Mouse (Mus musculus): ENCODE measurements around the gene Dnajb6. TPM values are rescaled to one million over a fixed set of nuclear protein-coding genes. Genes with fewer than 3 reads are reported as not detected.
"Not testable (repeated sequence)": the region's sequence is repeated elsewhere in the genome, so short reads cannot be mapped to it uniquely, and the experiment has no call there.

Gene Dnajb6
- polyA plus RNA-seq, 1 experiment from 2014 or later: 177 TPM

DNA sequence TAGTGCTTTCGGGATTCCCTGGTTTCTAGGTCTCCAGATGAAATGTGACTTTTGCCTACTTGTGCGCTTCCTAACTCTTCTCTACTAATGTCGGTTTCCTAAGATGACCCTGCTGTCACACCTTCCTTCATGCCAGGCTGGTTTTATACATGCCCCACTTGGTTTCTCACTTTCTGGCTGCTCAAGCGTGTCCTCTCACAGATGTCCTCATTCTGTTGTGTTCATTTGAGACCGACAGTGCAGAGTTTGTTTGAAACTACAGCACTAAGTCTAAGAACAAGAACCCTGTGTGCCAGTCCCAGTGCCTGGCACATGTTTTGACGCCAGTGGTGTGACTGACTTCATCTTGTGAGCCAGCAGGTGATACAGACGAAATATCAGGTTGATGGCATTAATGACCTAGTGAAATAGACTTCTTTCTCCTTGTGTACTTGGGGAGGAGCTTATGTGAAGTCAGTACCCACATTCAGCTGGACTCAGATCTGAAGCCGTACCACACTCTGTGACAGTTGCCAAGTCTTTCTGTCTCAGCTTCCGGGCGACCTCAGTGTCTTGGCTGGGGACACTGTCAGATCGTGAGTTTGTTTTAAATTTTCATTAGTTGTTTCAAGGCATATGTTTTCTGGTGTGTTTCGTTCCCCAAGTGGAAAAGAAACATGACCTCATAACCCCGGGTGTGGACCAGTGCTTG is 38.1 kb downstream of the Dnajb6 start:
- Histone ChIP-seq H3K27me3 (ENCODE audit: low read depth, poor library complexity, severe bottlenecking) (no peaks in the 10 kb centered on the region), H3K4me3 (no peak overlapping the region), H3K36me3 (peaks cover 92% of the 10 kb centered on the region), H3K4me1 (no peaks in the 10 kb centered on the region), H3K27ac (no peak overlapping the region), H3K9me3 (replicated peaks) (no peaks in the 10 kb centered on the region)
- WGBS: 92% methylated on average over 13 of the region's 13 CpGs
- DNase-seq (ENCODE audit: low spot score): no peak

DNA sequence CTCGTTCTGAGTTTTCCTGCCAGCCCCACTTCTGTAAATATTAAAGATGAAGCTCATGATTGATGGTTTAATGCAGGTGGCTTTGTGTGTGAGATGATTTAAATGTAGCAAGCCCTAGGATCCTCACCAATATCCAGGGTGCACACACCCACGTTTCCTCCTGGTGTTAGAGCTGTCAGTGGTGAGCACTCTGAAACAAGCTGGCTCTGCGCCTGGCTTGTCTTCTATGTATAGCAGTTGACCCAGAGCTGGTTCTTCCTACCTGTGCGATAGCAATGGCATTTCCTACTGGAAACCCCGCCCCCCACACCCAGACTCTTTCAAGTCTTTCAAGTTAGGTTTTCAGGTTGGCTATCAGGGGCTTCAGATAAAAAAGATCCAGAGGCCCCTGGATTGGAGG is 39.9 kb downstream of the Dnajb6 start:
- no peaks in the 10 kb centered on the region for H3K27me3 ChIP-seq (ENCODE audit: low read depth, poor library complexity, severe bottlenecking)
- no peak for DNase-seq (ENCODE audit: low spot score)
- WGBS: 93% methylated on average over 5 of the region's 5 CpGs
- H3K4me3 ChIP-seq: no peak overlapping the region
- no peaks in the 10 kb centered on the region for H3K4me1 ChIP-seq
- H3K27ac ChIP-seq: no peak overlapping the region
- no peaks in the 10 kb centered on the region for H3K9me3 ChIP-seq (replicated peaks)
- peaks cover 93% of the 10 kb centered on the region for H3K36me3 ChIP-seq

DNA sequence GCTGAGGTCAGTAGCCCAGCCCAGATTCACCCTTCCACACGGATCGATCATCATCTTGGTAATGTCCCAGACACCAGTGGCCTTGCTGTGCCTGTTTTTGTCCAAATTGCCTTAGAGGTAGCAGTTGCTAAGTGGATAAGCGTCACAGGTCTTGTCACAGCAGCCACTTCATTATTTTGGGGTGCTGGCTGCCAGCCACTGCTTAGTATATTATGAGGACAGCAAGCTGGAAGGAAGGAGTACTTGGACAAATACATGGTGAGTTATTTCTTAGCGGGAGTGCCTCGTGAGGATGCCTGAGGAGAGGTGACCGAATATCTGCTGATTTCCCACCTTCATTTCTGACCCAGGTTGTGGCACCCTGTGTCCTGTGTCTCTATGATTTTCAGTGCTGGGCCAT is 42.5 kb downstream of the Dnajb6 start:
- no peak for DNase-seq (ENCODE audit: low spot score)
- no peak overlapping the region for H3K27ac ChIP-seq
- H3K9me3 ChIP-seq (replicated peaks): no peaks in the 10 kb centered on the region
- no peaks in the 10 kb centered on the region for H3K27me3 ChIP-seq (ENCODE audit: low read depth, poor library complexity, severe bottlenecking)
- H3K4me1 ChIP-seq: no peaks in the 10 kb centered on the region
- H3K4me3 ChIP-seq: no peak overlapping the region
- peaks cover 92% of the 10 kb centered on the region for H3K36me3 ChIP-seq
- WGBS: 95% methylated on average over 6 of the region's 6 CpGs

DNA sequence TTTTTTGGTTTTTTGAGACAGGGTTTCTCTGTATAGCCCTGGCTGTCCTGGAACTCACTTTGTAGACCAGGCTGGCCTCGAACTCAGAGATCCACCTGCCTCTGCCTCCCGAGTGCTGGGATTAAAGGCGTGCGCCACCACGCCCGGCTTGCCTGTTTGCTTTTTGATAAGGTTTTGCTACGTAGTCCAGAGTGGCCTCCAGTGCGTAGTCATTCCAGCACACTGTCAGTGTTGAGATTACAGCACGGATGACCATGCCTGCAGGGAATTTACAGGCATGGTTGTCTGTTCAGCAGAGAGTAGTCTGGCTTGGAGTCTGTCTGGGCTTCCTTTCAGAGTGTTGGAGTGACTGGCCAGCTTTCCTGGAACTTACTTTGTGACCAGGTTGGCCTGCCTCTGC is 44.2 kb downstream of the Dnajb6 start:
- not testable (repeated sequence) for H3K27me3 ChIP-seq (ENCODE audit: low read depth, poor library complexity, severe bottlenecking); H3K4me1 ChIP-seq; DNase-seq (ENCODE audit: low spot score); H3K9me3 ChIP-seq (replicated peaks); H3K4me3 ChIP-seq; H3K27ac ChIP-seq
- peaks cover 86% of the 10 kb centered on the region for H3K36me3 ChIP-seq
- WGBS: 94% methylated on average over 9 of the region's 9 CpGs

DNA sequence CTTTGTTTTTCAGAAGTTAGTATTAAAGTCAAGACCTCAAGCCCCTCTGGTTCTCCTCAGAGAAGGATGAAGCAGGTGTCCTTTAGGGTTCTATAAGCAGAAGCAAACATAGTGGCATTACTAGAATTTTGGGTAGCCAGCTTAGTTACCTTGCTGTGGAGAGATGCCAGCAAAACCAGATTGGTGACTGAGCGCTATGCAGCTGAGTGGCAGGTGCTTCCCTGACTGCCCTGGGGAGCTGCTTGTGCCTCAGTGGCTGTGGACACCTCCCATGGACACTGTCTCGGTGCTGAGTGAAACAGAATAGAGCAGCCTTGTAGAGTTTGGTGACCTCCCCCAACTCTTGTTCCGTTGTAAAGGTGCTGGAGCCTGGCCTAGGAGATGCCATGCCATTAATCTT is 46.8 kb downstream of the Dnajb6 start:
- Histone ChIP-seq H3K36me3 (peaks cover 72% of the 10 kb centered on the region), H3K4me1 (no peaks in the 10 kb centered on the region), H3K27me3 (ENCODE audit: low read depth, poor library complexity, severe bottlenecking) (no peaks in the 10 kb centered on the region), H3K27ac (no peak overlapping the region), H3K4me3 (no peak overlapping the region), H3K9me3 (replicated peaks) (no peaks in the 10 kb centered on the region)
- no peak for DNase-seq (ENCODE audit: low spot score)
- 95% methylated on average over 3 of the region's 3 CpGs for WGBS

DNA sequence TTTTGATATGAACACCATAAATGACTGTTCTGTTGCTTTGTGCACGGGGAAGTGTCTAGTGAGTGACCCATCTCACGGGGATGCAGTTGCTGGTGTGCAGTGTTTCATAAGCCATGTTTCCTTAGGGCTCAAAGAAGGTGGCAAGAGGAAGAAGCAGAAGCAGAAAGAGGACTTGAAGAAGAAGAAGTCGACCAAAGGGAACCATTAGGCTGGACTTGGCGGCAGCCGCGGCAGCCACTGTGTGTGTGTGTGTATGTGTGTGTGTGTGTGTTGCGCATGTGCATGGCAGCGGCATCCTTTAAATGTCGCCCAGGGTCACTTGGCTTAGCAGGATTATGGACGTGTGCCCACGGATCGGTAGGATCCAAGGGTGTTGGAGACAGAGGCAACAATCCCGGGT is 49.4 kb downstream of the Dnajb6 start:
- H3K27me3 ChIP-seq (ENCODE audit: low read depth, poor library complexity, severe bottlenecking); H3K4me1 ChIP-seq; H3K4me3 ChIP-seq; H3K27ac ChIP-seq; H3K9me3 ChIP-seq (replicated peaks); DNase-seq (ENCODE audit: low spot score): not testable (repeated sequence)
- 95% methylated on average over 11 of the region's 13 CpGs for WGBS
- H3K36me3 ChIP-seq: peaks cover 48% of the 10 kb centered on the region

DNA sequence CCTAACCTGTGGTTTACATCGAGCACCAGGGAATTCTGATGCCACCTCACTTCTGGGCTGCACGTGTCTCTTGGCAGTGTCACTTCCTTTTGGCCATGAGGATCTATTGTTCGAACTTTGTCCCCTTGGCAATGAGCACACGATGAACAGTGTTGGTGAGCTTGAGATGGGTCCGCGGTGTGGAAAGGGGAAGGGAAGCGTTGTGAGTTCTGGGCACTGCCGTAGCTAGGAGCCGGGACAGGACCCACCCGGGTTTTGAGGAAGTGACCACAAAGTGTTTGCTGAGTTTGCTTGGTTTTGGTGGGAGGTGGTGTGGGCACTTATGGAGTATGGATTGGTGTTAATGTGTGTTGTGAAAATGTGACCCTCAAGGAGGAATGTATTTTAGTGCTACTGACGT is 50.5 kb downstream of the Dnajb6 start:
- not testable (repeated sequence) for H3K27me3 ChIP-seq (ENCODE audit: low read depth, poor library complexity, severe bottlenecking); H3K4me3 ChIP-seq; DNase-seq (ENCODE audit: low spot score); H3K4me1 ChIP-seq; H3K9me3 ChIP-seq (replicated peaks); H3K27ac ChIP-seq
- 93% methylated on average over 1 of the region's 11 CpGs for WGBS
- peaks cover 37% of the 10 kb centered on the region for H3K36me3 ChIP-seq

DNA sequence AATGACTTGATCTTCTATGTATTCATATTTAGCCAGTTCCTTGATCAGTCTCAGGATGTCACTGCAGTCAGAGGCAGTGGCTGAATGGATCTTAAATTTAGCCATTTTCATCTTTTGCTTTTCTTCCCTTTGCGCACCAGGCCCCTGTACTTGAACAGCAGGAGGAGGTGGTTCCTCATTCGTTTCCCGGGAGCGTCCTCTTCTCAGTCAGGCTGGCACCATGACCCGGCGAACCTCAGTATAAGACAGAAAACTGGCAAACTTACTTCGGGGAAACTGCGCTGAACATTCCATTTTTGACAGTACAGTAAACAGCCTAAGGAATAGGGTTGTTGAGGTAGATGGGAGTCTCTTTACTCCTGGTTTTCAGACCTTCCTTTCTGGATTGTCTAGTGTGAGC is 59.4 kb downstream of the Dnajb6 start:
- H3K36me3 ChIP-seq; H3K27me3 ChIP-seq (ENCODE audit: low read depth, poor library complexity, severe bottlenecking); H3K27ac ChIP-seq; H3K4me1 ChIP-seq; H3K4me3 ChIP-seq; DNase-seq (ENCODE audit: low spot score); H3K9me3 ChIP-seq (replicated peaks): not testable (repeated sequence)
- 95% methylated on average over 8 of the region's 8 CpGs for WGBS

DNA sequence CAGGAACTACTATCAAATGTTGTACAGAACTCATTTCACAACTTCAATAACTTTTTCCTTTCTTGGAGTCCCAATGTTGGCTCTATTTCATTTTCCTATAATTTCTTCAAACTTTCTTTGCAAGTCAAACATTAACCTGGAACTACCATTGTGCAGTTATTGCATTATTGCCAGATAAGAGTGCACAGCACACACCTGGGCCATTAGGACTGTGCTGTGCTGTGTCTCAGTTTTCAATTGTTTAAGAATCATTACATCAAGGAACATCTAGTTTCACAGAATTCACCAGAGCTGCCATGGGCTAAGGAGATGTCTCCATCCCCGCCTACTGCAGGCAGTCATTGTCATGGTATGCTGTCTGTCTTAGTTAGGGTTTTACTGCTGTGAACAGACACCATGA is 73.5 kb downstream of the Dnajb6 start:
- no peak for DNase-seq (ENCODE audit: low spot score)
- Histone ChIP-seq H3K9me3 (replicated peaks) (no peaks in the 10 kb centered on the region), H3K27ac (no peak overlapping the region), H3K36me3 (no peaks in the 10 kb centered on the region), H3K27me3 (ENCODE audit: low read depth, poor library complexity, severe bottlenecking) (no peaks in the 10 kb centered on the region), H3K4me3 (no peak overlapping the region), H3K4me1 (no peaks in the 10 kb centered on the region)
- 95% methylated on average over 1 of the region's 1 CpGs for WGBS

DNA sequence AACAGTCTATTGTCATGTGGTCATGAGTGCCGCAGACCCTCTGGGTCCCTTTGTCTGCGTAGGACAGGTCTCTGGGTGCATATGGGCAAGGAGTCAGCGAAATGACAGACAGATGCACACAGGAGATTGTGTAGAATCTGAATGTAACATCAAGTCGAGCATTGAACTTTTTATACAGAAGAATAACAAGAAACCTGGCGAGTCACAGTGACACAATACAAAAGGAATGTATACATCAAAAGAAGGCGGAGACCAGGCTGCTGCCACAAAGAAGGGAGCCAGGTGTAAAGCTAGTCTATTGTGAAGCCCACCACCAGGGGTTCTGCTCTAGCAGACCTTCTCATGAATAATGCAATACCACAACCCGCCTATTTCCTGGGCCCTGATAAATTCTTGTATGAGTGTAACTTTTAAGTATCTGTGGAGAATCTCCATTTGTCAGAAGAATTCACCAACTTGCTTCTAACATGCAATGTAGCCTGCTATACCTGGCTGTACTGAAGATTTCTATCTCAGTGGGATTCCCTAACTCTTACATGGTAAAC is 76.0 kb downstream of the Dnajb6 start:
- H3K36me3 ChIP-seq: not testable (repeated sequence)
- 84% methylated on average over 7 of the region's 7 CpGs for WGBS

DNA sequence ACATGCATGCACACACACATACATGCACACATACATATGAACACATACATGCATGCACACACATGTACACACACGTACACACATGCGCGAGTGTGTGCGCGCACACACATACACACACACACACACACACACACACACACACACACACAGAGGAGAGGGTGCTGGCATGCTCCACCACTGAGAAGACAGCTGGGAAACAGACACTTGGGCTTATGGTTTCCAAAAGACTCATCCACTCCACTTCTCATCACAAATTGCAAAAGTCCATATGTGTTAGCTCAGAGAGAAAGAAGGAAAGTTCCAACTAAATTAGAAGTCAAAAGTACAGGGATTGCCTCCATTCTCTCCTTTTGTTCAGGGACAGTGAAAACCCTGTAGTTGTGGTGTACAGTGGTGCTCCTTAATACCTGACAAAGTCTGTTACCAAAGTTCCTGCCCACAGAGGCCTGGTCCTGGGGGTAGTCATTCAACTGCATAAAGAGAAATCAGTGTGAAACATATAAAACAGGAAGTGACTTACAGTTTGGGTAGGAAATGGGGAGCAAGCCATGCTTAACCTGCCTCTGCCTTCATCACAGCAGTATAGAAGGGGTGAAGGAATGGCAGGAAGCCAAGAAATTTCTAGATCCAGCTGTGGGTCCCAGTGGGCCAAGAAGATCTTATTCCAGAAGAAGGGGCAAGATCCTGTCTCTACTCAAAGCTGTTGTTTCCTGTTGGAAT is 81.2 kb downstream of the Dnajb6 start:
- H3K4me3 ChIP-seq: no peak overlapping the region
- no peaks in the 10 kb centered on the region for H3K9me3 ChIP-seq (replicated peaks)
- H3K27ac ChIP-seq: no peak overlapping the region
- DNase-seq (ENCODE audit: low spot score): no peak
- WGBS: 99% methylated on average over 5 of the region's 5 CpGs
- H3K27me3 ChIP-seq (ENCODE audit: low read depth, poor library complexity, severe bottlenecking): no peaks in the 10 kb centered on the region
- H3K36me3 ChIP-seq: no peaks in the 10 kb centered on the region
- H3K4me1 ChIP-seq: no peaks in the 10 kb centered on the region

More for the DNA sequence above, 76.0 kb downstream of the Dnajb6 start:
- DNase-seq (ENCODE audit: low spot score); H3K4me1 ChIP-seq; H3K27ac ChIP-seq; H3K9me3 ChIP-seq (replicated peaks); H3K27me3 ChIP-seq (ENCODE audit: low read depth, poor library complexity, severe bottlenecking); H3K4me3 ChIP-seq: not testable (repeated sequence)

DNA sequence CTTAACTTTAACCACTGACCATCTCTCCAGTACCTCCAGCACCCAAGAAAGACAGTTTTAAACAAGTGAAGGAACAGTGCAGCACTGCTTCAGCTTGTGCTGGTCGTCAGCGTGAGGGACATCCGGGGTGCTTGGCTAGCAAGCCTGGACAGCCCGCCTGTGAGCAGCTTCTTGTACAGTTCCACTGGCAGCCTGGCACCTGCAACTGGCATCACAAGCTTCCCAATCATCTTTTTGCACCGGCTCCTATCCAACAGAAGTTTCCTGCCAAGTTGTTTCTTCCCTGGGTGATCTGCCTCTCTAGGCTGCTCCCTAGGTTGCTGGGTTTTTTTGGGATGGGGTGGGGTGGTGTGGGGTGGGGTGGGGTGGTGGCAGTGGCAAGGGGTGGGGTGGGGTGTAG is 81.9 kb downstream of the Dnajb6 start:
- Histone ChIP-seq H3K27me3 (ENCODE audit: low read depth, poor library complexity, severe bottlenecking) (no peaks in the 10 kb centered on the region), H3K36me3 (no peaks in the 10 kb centered on the region), H3K4me3 (no peak overlapping the region), H3K4me1 (no peaks in the 10 kb centered on the region), H3K27ac (no peak overlapping the region), H3K9me3 (replicated peaks) (no peaks in the 10 kb centered on the region)
- DNase-seq (ENCODE audit: low spot score): no peak
- 85% methylated on average over 5 of the region's 5 CpGs for WGBS

DNA sequence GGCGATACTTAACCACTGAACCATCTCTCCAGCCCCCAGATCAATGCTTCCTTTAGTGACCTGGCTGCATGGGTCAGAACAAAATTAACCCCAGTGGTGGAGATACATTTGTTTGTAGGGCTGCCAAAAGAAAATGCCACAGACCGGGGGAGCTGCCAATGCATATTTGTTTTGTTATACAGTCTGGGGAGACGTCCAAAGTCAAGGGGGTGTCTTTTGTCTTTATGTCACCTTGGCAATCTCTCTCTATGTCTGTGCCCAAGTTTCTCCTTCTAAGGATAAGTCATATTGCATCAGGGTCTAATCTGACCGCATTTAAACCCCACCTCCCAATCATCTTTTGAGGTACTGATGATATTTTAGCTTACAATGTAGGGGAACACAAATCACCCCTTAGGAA is 82.8 kb downstream of the Dnajb6 start:
- Histone ChIP-seq H3K36me3 (no peaks in the 10 kb centered on the region), H3K9me3 (replicated peaks) (no peaks in the 10 kb centered on the region), H3K4me3 (no peak overlapping the region), H3K27me3 (ENCODE audit: low read depth, poor library complexity, severe bottlenecking) (no peaks in the 10 kb centered on the region), H3K27ac (no peak overlapping the region), H3K4me1 (no peaks in the 10 kb centered on the region)
- no peak for DNase-seq (ENCODE audit: low spot score)
- WGBS: 91% methylated on average over 4 of the region's 4 CpGs
